Mouse (Mus musculus) testis, adult 2 months (tissue): ENCODE data around the gene Atxn1. TPM values are rescaled to one million over a fixed set of nuclear protein-coding genes. Genes with fewer than 3 reads are reported as not detected.

Experiments used
- H3K27ac ChIP-seq: fragments of 200-500 bp; 2 replicates; pipeline ENCODE4 v1.5.1; 2012; ENCODE audit warnings: low read depth, low read length; ENCODE audit not compliant: control insufficient read depth, insufficient read depth
- H3K27me3 ChIP-seq: fragments of 200-500 bp; 2 replicates; pipeline ENCODE4 v1.6.1; 2012; ENCODE audit warnings: mild to moderate bottlenecking, low read length, moderate library complexity; ENCODE audit not compliant: control insufficient read depth, insufficient read depth
- H3K36me3 ChIP-seq: fragments of 200-500 bp; 2 replicates; pipeline ENCODE4 v1.6.1; 2012; ENCODE audit warnings: mild to moderate bottlenecking, low read length; ENCODE audit not compliant: control insufficient read depth, insufficient read depth
- H3K4me1 ChIP-seq: fragments of 200-500 bp; 2 replicates; pipeline ENCODE4 v1.6.1; 2012; ENCODE audit warnings: low read length; ENCODE audit not compliant: control insufficient read depth, insufficient read depth
- H3K4me3 ChIP-seq: fragments of 200-500 bp; 2 replicates; pipeline ENCODE4 v1.5.1; 2012; ENCODE audit warnings: low read depth, mild to moderate bottlenecking, low read length, moderate library complexity, mixed read lengths; ENCODE audit not compliant: control insufficient read depth
- CTCF ChIP-seq: fragments of 200-500 bp; IDR thresholded peaks from 2 replicates; pipeline ENCODE4 v1.5.1; 2012; ENCODE audit warnings: low read depth, mild to moderate bottlenecking, inconsistent platforms, low read length, moderate library complexity; ENCODE audit not compliant: control insufficient read depth, insufficient read depth, insufficient replicate concordance
- POLR2A ChIP-seq: fragments of 200-500 bp; IDR thresholded peaks from 2 replicates; pipeline ENCODE4 v1.6.1; 2012; ENCODE audit warnings: low read depth, mild to moderate bottlenecking, inconsistent platforms, low read length, moderate library complexity; ENCODE audit not compliant: control insufficient read depth
- polyA plus RNA-seq: library from polyadenylated mRNA; depleted of rRNA; stranded (reverse); fragments of >200 nt; gene quantifications from 2 replicates; pipeline ENCODE4 v1.2.3, GENCODE M21; 2012

Gene Atxn1
- polyA plus RNA-seq, 1 experiment, result 3.2 TPM

DNA sequence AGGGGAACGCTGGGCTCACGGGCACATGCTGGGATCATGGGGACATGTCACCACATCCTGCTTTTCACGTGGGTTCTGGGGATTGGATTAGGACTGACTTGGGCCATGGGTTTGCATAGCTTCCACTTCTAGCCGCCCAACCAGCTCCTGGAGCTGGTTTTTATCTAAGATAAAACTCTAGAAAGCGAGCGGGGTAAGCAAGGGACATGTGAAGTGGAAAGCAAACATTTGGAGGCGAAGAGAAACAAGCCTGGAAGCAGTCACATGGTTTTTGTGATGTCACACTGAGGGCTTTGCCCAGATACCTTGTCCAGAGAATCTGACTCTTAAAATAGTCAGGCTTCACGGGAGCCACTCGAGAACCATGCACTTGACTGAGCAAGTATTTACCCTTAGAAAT lies 427.7 kb downstream of the Atxn1 start:
- Histone ChIP-seq H3K27ac (no peak overlapping the region), H3K4me1 (no peaks in the 10 kb centered on the region), H3K36me3 (no peaks in the 10 kb centered on the region), H3K27me3 (no peaks in the 10 kb centered on the region), H3K4me3 (no peak overlapping the region)
- TF ChIP-seq POLR2A (no peak), CTCF (no peak)

- TF ChIP-seq POLR2A (no peak), CTCF (no peak)
- Histone ChIP-seq H3K36me3 (no peaks in the 10 kb centered on the region), H3K4me3 (no peak overlapping the region), H3K27me3 (no peaks in the 10 kb centered on the region), H3K27ac (no peak overlapping the region), H3K4me1 (no peaks in the 10 kb centered on the region)
Measured at GRCm38 (mm10) chr13:45535731-45536453, 428.9 kb downstream of the Atxn1 start.

DNA sequence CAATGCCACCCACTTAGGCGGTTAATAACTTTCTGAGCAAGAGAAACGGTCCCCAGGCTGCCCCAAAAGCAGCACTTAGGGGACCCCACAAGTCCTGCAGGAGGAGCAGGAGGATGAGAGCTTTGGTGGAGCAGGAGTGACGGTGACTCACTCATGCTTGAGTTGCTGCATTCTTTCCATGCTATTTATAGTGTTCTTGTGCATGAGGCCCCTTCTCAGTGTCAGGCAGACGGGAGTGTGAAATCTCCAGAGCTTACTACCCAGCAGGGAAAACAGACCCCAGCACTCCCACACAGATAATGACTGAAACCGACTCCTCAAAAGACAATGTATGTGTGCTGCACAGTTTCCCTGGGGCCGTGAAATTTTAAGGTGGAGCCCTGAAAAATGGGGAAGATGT lies 434.1 kb downstream of the Atxn1 start:
- Histone ChIP-seq H3K4me1 (no peaks in the 10 kb centered on the region), H3K27me3 (no peaks in the 10 kb centered on the region), H3K4me3 (no peak overlapping the region), H3K27ac (no peak overlapping the region), H3K36me3 (no peaks in the 10 kb centered on the region)
- TF ChIP-seq POLR2A (no peak), CTCF (no peak)

DNA sequence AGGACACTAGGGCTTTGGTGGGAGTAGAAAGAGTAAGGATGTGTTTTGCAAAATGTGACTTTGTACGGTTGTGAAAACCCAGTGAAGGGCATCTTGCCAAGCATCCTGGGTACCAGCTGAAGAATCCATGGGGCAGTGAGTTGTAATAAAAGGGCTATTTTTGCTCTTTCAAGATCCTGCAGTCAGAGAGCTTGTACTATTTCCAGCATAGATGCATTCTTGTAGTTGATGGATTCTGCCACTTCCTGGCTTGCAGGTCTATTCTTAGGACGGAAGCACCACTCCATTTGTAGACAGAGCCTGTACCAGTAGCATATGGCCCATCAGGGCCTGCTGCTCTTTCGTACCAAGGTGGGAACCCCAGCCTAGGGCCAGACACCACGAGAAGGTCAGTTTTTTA lies 436.0 kb downstream of the Atxn1 start:
- Histone ChIP-seq H3K4me1 (no peaks in the 10 kb centered on the region; the same call in 1 of the 2 replicates), H3K36me3 (no peaks in the 10 kb centered on the region), H3K4me3 (no peak overlapping the region), H3K27me3 (no peaks in the 10 kb centered on the region), H3K27ac (no peak overlapping the region)
- no peak for TF ChIP-seq POLR2A
- no peak for TF ChIP-seq CTCF

GRCm38 (mm10) chr13:45527232-45527964 lies 437.4 kb downstream of the Atxn1 start:
- Histone ChIP-seq H3K4me1 (no peaks in the 10 kb centered on the region; the same call in 1 of the 2 replicates), H3K27ac (no peak overlapping the region)

DNA sequence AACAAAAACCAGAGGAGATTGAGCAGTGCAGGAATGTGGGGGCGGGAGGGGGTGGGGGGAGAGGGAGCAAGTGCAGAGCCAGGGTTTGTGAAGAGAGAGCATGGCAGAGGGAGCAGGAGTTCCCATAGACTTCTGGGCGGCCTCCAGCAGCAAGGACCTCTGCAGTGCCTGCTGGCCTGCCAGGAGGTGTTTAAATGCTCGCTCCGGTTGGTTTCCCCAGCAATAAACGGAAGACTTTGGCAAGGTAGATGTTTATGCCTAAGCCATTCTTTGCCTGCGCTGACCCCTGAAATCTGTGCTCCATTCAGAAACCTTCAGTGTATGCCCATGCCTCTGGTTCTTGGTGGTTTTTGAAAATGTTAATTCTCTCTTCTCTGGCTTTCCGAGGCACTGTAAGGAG lies 438.6 kb downstream of the Atxn1 start:
- Histone ChIP-seq H3K36me3 (no peaks in the 10 kb centered on the region), H3K4me3 (no peak overlapping the region), H3K27me3 (no peaks in the 10 kb centered on the region), H3K27ac (no peak overlapping the region), H3K4me1 (no peaks in the 10 kb centered on the region; the same call in 1 of the 2 replicates)
- TF ChIP-seq POLR2A, result no peak
- no peak for TF ChIP-seq CTCF

More at GRCm38 (mm10) chr13:45527232-45527964, 437.4 kb downstream of the Atxn1 start:
- H3K27me3 ChIP-seq, result no peaks in the 10 kb centered on the region
- TF ChIP-seq CTCF, result no peak
- H3K4me3 ChIP-seq, result no peak overlapping the region
- H3K36me3 ChIP-seq, result no peaks in the 10 kb centered on the region

DNA sequence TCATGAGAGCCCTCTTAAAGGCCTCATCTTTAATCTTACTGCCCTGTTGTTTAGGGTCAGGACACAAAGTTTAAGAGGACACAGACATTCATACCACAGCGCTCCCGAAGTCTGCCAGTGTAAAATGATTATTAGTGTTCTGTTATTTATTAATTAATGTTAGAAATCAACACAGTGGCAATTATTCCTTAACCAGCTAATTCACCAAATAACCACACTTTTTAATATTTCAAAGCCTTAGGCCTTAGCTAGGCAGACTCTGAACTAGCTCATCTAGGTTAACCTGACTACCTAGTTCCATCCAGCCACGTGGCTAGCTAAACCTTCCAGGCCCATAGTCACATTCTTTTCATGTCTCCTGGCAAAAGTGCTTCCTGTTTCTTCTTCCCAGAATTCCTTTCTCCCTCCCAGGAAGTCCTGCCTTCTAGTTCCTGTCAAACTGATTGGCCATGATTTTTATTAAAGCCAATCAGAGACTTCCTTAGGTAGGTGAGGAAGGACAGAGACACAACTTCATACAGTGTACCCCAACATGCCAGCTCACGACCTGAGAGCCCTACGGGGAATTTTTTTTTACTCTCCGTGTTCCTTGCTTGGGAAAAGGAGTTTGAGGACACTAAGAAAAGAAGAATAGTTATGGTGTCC lies 439.9 kb downstream of the Atxn1 start:
- no peaks in the 10 kb centered on the region for H3K27me3 ChIP-seq
- no peak for TF ChIP-seq CTCF
- no peak for TF ChIP-seq POLR2A
- H3K4me1 ChIP-seq, result no peaks in the 10 kb centered on the region; the same call in none of the 2 replicates
- no peak overlapping the region for H3K27ac ChIP-seq
- H3K36me3 ChIP-seq, result no peaks in the 10 kb centered on the region
- no peak overlapping the region for H3K4me3 ChIP-seq
